Mouse (Mus musculus) ovary, postnatal 14 days (tissue): Measurements from ENCODE around the gene Ap3s2.

Source experiments
- DNase-seq: peaks from one replicate; pipeline ENCODE4 v3.0.0; 2022; ENCODE audit warnings: low spot score

Ap3s2 gene

GRCm38 (mm10) chr7:79844090-79844802, 76.2 kb downstream of the Ap3s2 start:
- DNase-seq = no peak

- DNase-seq = no peak
Observed at GRCm38 (mm10) chr7:79842163-79842562, 78.3 kb downstream of the Ap3s2 start.

- DNase-seq = no peak
Observed at GRCm38 (mm10) chr7:79837247-79837646, 83.2 kb downstream of the Ap3s2 start.

- no peak for DNase-seq
Observed at GRCm38 (mm10) chr7:79835196-79835595, 85.3 kb downstream of the Ap3s2 start.

DNA sequence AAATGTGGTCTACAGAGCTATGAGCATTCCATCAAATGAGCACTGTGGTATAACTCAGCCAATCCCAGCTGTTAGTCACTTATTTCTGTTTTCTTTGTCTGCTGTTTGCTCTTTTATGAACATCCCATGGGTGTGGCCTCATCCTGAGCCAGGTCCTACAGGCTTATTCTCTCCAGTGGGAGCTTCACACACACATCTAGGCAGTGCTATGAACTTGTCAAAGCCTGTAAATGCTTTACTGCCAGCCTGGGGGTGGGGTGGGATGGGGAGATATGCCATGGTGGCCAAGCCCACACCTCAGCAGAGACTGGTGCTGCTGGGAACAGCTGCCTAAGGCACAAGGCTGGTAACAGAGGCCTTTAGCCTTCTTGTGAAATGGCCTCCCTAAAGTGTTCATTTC, 87.5 kb downstream of the Ap3s2 start:
- no peak for DNase-seq

DNA sequence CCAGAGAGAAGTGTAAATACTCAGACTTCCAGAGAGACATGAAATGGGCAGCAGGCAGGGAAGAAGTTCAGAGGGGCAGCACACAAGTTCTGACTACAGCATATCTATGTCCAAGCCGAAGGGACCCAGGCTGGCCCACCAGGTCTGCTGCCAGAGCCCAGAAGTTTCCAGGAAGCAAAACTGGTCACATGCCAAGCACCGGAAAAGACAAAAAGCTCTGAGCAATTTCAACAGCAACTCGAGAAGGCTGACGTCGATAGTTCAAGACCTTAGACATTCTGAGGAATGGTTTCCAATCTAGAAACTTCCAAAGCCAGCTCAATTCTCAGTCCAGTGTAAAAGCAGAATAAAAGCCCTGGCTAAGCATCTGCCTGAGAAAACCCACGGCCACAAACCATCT, 88.9 kb downstream of the Ap3s2 start:
- no peak for DNase-seq

- DNase-seq = no peak
Observed at GRCm38 (mm10) chr7:79831145-79831544, 89.3 kb downstream of the Ap3s2 start.

DNA sequence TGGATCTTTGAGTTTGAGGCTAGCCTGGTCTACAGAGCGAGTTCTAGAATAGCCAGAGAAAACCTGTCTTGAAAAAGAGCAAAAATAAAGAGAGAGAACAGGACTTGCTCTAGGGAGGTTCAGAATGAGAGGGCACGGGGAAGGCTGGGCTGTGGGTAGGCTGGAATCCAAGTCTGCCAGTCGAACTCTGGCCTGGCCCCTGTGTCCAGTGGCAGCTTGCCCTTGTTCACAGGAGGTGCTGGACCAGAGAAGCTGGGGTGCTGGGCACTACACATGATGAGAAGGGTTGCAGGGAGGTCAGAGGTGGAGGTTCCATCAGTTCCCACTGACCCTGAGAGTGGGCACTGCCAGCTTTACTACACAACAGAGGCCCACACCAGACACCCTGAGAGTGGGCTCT, 92.1 kb downstream of the Ap3s2 start:
- no peak for DNase-seq
